Mouse (Mus musculus) MEL (cell line): Measurements from ENCODE around the gene Pars2.

Experiments used
- CTCF ChIP-seq, 3 experiments: IDR thresholded peaks in 2 of 3; conservative IDR thresholded peaks in 1 of 3; 2 replicates each; pipeline ENCODE4 v1.5.1; 2011 to 2012; ENCODE audit warnings: low read length in 3 of 3, low read depth in 2 of 3, mild to moderate bottlenecking in 2 of 3, improper control_type of control experiment in 1 of 3, inconsistent platforms in 1 of 3, mixed read lengths in 1 of 3, moderate library complexity in 1 of 3; ENCODE audit not compliant: control insufficient read depth in 1 of 3, insufficient read depth in 1 of 3, poor library complexity in 1 of 3, severe bottlenecking in 1 of 3
- ZKSCAN1 ChIP-seq: IDR thresholded peaks from 2 replicates; pipeline ENCODE4 v1.6.1; 2012; ENCODE audit warnings: low read depth, mild to moderate bottlenecking, inconsistent platforms, low read length, improper control_type of control experiment, moderate library complexity

GRCm38 (mm10) chr4:106629374-106629773 is 21.5 kb upstream of the Pars2 start:
- TF ChIP-seq CTCF (IDR thresholded peaks at IDR 0.05 in 2 of 3, conservative IDR thresholded peaks at IDR 0.05 in 1 of 3; ENCODE audit: control insufficient read depth in 1 of 3, insufficient read depth in 1 of 3, low read depth in 2 of 3, low read length in 3 of 3, poor library complexity in 1 of 3, severe bottlenecking in 1 of 3) (no peak), ZKSCAN1 (no peak)
